Mouse (Mus musculus) limb, embryonic 13.5 days (tissue): ENCODE results near the gene Brwd1. TPM values are rescaled to one million over a fixed set of nuclear protein-coding genes. Genes with fewer than 3 reads are reported as not detected.
"Not testable (repeated sequence)": the region's sequence is repeated elsewhere in the genome, so short reads cannot be mapped to it uniquely, and the experiment has no call there.

Source experiments
- ATAC-seq: fragments of 200-750 bp; cut with Nextera tagmentation; 2 replicates; pipeline ENCODE4 v1.8.0; 2017; ENCODE audit warnings: low read depth, moderate number of reproducible peaks, moderate TSS enrichment; ENCODE audit not compliant: low FRiP score
- H3K27ac ChIP-seq: fragments of 300-500 bp; sonication (generic); 2 replicates; pipeline ENCODE4 v1.5.1; 2015; ENCODE audit warnings: inconsistent platforms, mild to moderate bottlenecking, moderate library complexity
- H3K27me3 ChIP-seq: fragments of 300-500 bp; sonication (generic); 2 replicates; pipeline ENCODE4 v1.6.1; 2015; ENCODE audit warnings: mild to moderate bottlenecking, inconsistent platforms
- H3K36me3 ChIP-seq: fragments of 300-500 bp; sonication (generic); 2 replicates; pipeline ENCODE4 v1.6.1; 2015; ENCODE audit warnings: inconsistent platforms, mild to moderate bottlenecking, moderate library complexity
- H3K4me1 ChIP-seq: fragments of 300-500 bp; sonication (generic); 2 replicates; pipeline ENCODE4 v1.6.1; 2015; ENCODE audit warnings: inconsistent platforms
- H3K4me2 ChIP-seq: fragments of 300-500 bp; sonication (generic); replicated peaks from 2 replicates; pipeline ENCODE4 v1.6.1; 2015; ENCODE audit warnings: inconsistent platforms, mild to moderate bottlenecking, moderate library complexity
- H3K4me3 ChIP-seq: fragments of 300-500 bp; sonication (generic); 2 replicates; pipeline ENCODE4 v1.5.1; 2015; ENCODE audit warnings: moderate library complexity, mild to moderate bottlenecking, inconsistent platforms
- H3K9ac ChIP-seq: fragments of 300-500 bp; sonication (generic); 2 replicates; pipeline ENCODE4 v1.6.1; 2015; ENCODE audit warnings: mild to moderate bottlenecking, inconsistent platforms
- H3K9me3 ChIP-seq: fragments of 300-500 bp; sonication (generic); 2 replicates; pipeline ENCODE4 v1.6.1; 2016; ENCODE audit warnings: inconsistent platforms
- WGBS: fragments of 180-500 bp; shearing (Covaris S2); methylation state at CpG from one replicate; pipeline ENCODE4 v1.1.7; 2015; 5-methylcytosine and 5-hydroxymethylcytosine counted together
- polyA plus RNA-seq: library from polyadenylated mRNA; unstranded; fragments of >200 nt; fragmentation: Nextera tagmentation; extraction: Ambion mirVana; gene quantifications from 2 replicates; pipeline ENCODE4 v1.2.1, GENCODE M21; 2015

Gene Brwd1
- polyA plus RNA-seq, 1 experiment from 2014 or later = 109 TPM

- 88% methylated on average over 2 of the region's 2 CpGs for WGBS
- H3K27me3 ChIP-seq, H3K27ac ChIP-seq, H3K9ac ChIP-seq, H3K9me3 ChIP-seq, H3K4me2 ChIP-seq, ATAC-seq, H3K36me3 ChIP-seq, H3K4me3 ChIP-seq: not testable (repeated sequence)
- H3K4me1 ChIP-seq = peaks cover 23% of the 10 kb centered on the region
Observed at GRCm38 (mm10) chr16:95960689-95961088, 121.6 kb downstream of the Brwd1 start.

- no peak for ATAC-seq
- Histone ChIP-seq H3K27me3 (no peaks in the 10 kb centered on the region), H3K9ac (no peak overlapping the region), H3K9me3 (no peaks in the 10 kb centered on the region; the same call in 1 of the 2 replicates), H3K36me3 (no peaks in the 10 kb centered on the region), H3K4me3 (no peak overlapping the region), H3K4me2 (no peak overlapping the region), H3K4me1 (peaks cover 17% of the 10 kb centered on the region), H3K27ac (no peak overlapping the region)
- 57% methylated on average over 8 of the region's 8 CpGs for WGBS
Observed at GRCm38 (mm10) chr16:95958080-95958479, 124.2 kb downstream of the Brwd1 start.

GRCm38 (mm10) chr16:95956618-95957017 lies 125.7 kb downstream of the Brwd1 start:
- Histone ChIP-seq H3K4me2 (no peak overlapping the region), H3K27me3 (no peaks in the 10 kb centered on the region), H3K9me3 (no peaks in the 10 kb centered on the region; the same call in 1 of the 2 replicates), H3K4me1 (0 out of 2 replicates have a peak, but pooled peaks cover 5% of the 10 kb centered on the region), H3K36me3 (no peaks in the 10 kb centered on the region; the same call in 1 of the 2 replicates), H3K9ac (no peak overlapping the region), H3K27ac (no peak overlapping the region), H3K4me3 (no peak overlapping the region)
- 63% methylated on average over 5 of the region's 5 CpGs for WGBS
- no peak for ATAC-seq

- H3K4me2 ChIP-seq = no peak overlapping the region
- H3K9ac ChIP-seq = no peak overlapping the region
- 69% methylated on average over 5 of the region's 5 CpGs for whole genome bisulfite sequencing
- no peaks in the 10 kb centered on the region; the same call in 1 of the 2 replicates for H3K36me3 ChIP-seq
- no peaks in the 10 kb centered on the region; the same call in 1 of the 2 replicates for H3K9me3 ChIP-seq
- ATAC-seq = no peak
- 0 out of 2 replicates have a peak, but pooled peaks cover 5% of the 10 kb centered on the region for H3K4me1 ChIP-seq
- H3K27ac ChIP-seq = no peak overlapping the region
- H3K27me3 ChIP-seq = no peaks in the 10 kb centered on the region
- no peak overlapping the region for H3K4me3 ChIP-seq
Observed at GRCm38 (mm10) chr16:95955716-95956346, 126.5 kb downstream of the Brwd1 start.

- H3K36me3 ChIP-seq = no peaks in the 10 kb centered on the region; the same call in 1 of the 2 replicates
- no peak overlapping the region for H3K27ac ChIP-seq
- peaks cover 5% of the 10 kb centered on the region; the same call in 1 of the 2 replicates for H3K9me3 ChIP-seq
- WGBS = 86% methylated on average over 3 of the region's 3 CpGs
- no peak for ATAC-seq
- no peak overlapping the region for H3K4me2 ChIP-seq
- H3K4me3 ChIP-seq = no peak overlapping the region
- H3K4me1 ChIP-seq = 0 out of 2 replicates have a peak, but pooled peaks cover 5% of the 10 kb centered on the region
- no peak overlapping the region for H3K9ac ChIP-seq
- H3K27me3 ChIP-seq = no peaks in the 10 kb centered on the region
Observed at GRCm38 (mm10) chr16:95954341-95954740, 128.0 kb downstream of the Brwd1 start.

- no peak for ATAC-seq
- no peak overlapping the region for H3K4me3 ChIP-seq
- H3K27ac ChIP-seq = no peak overlapping the region
- H3K36me3 ChIP-seq = no peaks in the 10 kb centered on the region; the same call in 1 of the 2 replicates
- H3K4me2 ChIP-seq = no peak overlapping the region
- 0 out of 2 replicates have a peak, but pooled peaks cover 12% of the 10 kb centered on the region for H3K4me1 ChIP-seq
- peaks cover 5% of the 10 kb centered on the region; the same call in 1 of the 2 replicates for H3K9me3 ChIP-seq
- H3K9ac ChIP-seq = no peak overlapping the region
- H3K27me3 ChIP-seq = no peaks in the 10 kb centered on the region
- WGBS = 90% methylated on average over 4 of the region's 4 CpGs
Observed at GRCm38 (mm10) chr16:95953159-95953650, 129.1 kb downstream of the Brwd1 start.

GRCm38 (mm10) chr16:95951471-95951870 lies 130.9 kb downstream of the Brwd1 start:
- peaks cover 15% of the 10 kb centered on the region; the same call in 1 of the 2 replicates for H3K4me1 ChIP-seq
- H3K27ac ChIP-seq = no peak overlapping the region
- no peak overlapping the region for H3K4me3 ChIP-seq
- H3K4me2 ChIP-seq = no peak overlapping the region
- H3K27me3 ChIP-seq = no peaks in the 10 kb centered on the region
- H3K36me3 ChIP-seq = no peaks in the 10 kb centered on the region; the same call in 1 of the 2 replicates
- no peak overlapping the region for H3K9ac ChIP-seq
- H3K9me3 ChIP-seq = peaks cover 5% of the 10 kb centered on the region; the same call in 1 of the 2 replicates
- WGBS = 96% methylated on average over 2 of the region's 2 CpGs
- ATAC-seq = no peak

- 22% methylated on average over 20 of the region's 20 CpGs for WGBS
- no peaks in the 10 kb centered on the region for H3K27me3 ChIP-seq
- H3K9ac ChIP-seq = peak overlapping the region; percentile 40; the same call in 1 of the 2 replicates
- peak; percentile 72 for ATAC-seq
- peaks cover 5% of the 10 kb centered on the region; the same call in 1 of the 2 replicates for H3K9me3 ChIP-seq
- no peak overlapping the region for H3K4me3 ChIP-seq
- H3K36me3 ChIP-seq = no peaks in the 10 kb centered on the region
- peak overlapping the region; percentile 63 for H3K27ac ChIP-seq
- H3K4me2 ChIP-seq = peak overlapping the region; percentile 38
- peaks cover 32% of the 10 kb centered on the region for H3K4me1 ChIP-seq
Observed at GRCm38 (mm10) chr16:95945389-95946311, 136.7 kb downstream of the Brwd1 start.

- peaks cover under 1% of the 10 kb centered on the region; the same call in 1 of the 2 replicates for H3K9me3 ChIP-seq
- H3K4me1 ChIP-seq = peaks cover 26% of the 10 kb centered on the region
- H3K27me3 ChIP-seq = no peaks in the 10 kb centered on the region
- no peak overlapping the region for H3K27ac ChIP-seq
- H3K9ac ChIP-seq = no peak overlapping the region
- no peaks in the 10 kb centered on the region for H3K36me3 ChIP-seq
- 74% methylated on average over 6 of the region's 6 CpGs for WGBS
- ATAC-seq = no peak
- H3K4me2 ChIP-seq = no peak overlapping the region
- no peak overlapping the region for H3K4me3 ChIP-seq
Observed at GRCm38 (mm10) chr16:95943186-95943585, 139.1 kb downstream of the Brwd1 start.
